Mouse (Mus musculus) cerebellum, postnatal 25 days (tissue): ENCODE results near the gene Ksr1.
"Not testable (repeated sequence)": the region's sequence is repeated elsewhere in the genome, so short reads cannot be mapped to it uniquely, and the experiment has no call there.

Experiments used
- DNase-seq, 2 experiments: peaks; one replicate each; pipeline ENCODE4 v3.0.0; 2021; ENCODE audit warnings: mixed read lengths in 2 of 2

Ksr1 gene

GRCm38 (mm10) chr11:79005578-79006394 is 140.4 kb downstream of the Ksr1 start:
- DNase-seq, result no peak

- DNase-seq, result no peak
Measured at GRCm38 (mm10) chr11:79003769-79004638, 142.2 kb downstream of the Ksr1 start.

DNA sequence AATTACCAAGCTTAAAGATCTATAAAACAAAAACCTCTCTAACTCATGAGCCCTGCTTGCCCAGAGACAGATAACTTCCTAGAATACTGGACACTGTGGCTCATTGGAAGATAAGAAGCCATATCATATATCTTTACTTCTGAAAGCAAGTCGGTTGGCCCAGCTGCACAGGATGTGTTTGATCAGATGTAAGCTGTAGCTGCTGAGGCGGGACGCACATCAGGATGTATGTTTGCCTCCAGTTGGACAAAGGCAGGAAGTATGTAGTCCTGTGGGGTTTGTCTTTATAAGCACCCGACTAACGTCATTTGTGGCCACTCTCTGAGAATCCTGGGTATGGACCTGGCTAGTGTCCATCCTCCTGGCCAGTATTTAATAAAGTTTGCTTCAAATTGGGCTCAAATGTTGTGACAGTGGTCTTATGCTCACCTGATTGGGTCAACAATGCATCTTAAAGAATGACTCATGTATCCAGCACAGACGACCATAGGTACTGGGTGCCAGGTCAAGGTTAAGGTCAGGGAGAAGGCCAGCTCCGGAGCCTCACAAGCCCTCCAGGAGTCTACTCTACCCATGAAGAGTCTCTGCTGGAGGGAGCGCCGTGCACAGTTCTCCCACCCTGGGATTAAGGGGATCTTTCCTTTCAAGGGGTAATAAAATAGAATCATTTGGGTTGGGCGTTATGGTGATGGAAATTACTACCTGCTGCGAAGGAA is 143.0 kb downstream of the Ksr1 start:
- no peak for DNase-seq

DNA sequence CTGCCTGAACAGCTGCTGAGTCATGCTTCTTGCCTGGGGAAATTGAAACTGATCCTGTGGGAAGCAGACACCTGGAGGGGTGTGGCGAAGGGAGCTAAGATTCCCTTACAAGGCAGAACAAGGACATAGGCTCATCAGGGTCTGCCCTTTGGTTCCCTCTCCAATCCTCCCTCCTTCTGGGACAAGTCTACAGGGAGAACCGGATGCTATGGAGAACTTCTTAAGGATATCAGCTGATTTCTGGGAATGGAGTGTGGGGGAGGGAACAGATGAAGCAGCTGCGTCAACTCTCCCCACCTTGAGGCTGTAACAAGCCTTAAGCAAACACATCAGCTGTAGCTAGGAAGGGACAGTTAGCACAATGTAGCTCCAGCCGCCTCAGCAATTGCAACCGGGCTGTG is 143.7 kb downstream of the Ksr1 start:
- DNase-seq, result no peak

GRCm38 (mm10) chr11:79001871-79002270 is 144.3 kb downstream of the Ksr1 start:
- DNase-seq, result no peak

DNA sequence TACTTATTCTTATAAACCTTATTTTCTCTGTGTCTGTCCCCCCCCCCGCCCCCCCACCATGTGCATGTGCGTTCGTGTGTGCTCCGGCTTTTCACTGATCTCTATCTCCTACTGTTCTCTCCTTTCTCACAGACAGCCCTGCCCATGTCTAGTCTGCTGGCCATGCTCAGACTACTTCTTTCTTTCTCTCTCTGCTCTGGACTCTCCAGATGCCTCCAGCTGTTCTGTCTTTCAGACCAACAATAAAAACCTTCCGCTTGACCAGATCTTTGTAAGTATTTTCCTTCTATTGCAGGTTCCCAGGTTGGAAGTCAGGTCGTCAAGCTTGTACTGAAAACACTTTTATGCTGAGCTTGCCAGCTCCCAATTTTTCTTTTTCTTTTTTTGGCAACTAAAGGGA is 147.1 kb downstream of the Ksr1 start:
- DNase-seq, result no peak

DNA sequence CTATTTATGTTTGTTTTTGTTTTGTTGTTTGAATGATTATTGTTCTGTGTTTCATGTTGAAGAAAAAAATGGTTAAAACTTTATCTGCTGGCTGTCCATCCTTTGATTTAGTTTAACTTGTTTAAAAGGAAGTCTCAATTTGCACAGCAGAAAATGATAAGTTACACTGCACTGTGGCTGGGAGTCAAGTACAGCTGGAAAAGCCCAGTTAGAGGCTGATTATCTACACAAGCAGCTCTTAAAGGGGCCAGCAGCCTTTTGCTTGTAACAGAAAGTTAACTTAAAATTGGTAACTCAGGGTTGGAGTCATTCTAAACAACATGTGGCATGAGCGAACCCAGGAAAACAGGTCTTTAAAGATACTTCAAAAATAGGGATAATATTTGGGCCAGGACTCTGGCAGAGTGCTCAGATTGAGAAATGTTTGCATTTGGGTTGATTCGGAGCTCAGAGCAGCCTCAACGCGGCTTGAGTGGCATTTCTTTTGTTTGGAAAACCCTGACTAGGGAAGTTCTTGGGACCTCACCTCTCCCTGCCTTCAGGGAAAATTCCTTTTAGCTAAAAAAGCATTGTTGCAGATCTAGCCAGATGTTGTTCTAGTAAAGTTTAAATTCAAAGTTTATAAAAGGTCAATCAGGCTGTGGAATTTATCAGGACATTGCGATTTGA is 155.2 kb downstream of the Ksr1 start:
- DNase-seq, result not testable (repeated sequence)

GRCm38 (mm10) chr11:78990096-78990495 is 156.1 kb downstream of the Ksr1 start:
- DNase-seq, result no peak

GRCm38 (mm10) chr11:78989206-78989605 is 157.0 kb downstream of the Ksr1 start:
- DNase-seq, result not testable (repeated sequence)

- no peak for DNase-seq
Measured at GRCm38 (mm10) chr11:78986311-78987002, 159.8 kb downstream of the Ksr1 start.

- no peak for DNase-seq
Measured at GRCm38 (mm10) chr11:78985505-78985904, 160.7 kb downstream of the Ksr1 start.

DNA sequence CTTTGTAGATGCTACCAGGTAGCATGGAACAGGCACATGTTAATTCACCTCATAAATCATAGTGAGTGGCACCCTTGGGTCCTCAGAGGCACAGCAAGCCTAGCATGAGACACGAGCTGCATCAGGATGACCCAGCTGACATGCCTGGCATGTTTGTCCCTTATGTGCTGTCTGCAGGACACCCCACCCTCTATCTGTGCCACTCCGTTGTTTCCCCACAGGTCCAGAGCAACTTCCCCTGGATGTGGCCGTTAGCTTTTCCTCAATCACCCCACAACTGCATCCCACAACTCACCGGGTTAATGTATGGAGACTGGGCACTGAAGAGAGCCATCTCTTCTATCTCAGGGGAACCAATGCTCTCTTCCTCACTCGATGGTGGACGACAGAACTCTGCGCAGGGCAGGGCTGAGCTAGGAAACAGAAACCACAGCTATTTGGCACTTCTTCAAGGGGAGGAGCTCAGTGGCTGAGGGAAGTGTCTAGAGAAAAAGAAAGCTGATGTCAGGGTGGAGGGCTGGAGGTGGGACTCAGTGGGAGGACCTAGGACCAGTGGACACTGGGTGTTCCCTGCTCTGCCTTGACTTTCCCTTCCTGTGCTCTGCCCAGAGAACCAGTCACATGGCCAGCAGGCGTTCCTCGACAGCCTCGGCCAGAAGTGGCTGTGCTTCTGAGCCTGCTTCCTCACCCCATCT is 161.6 kb downstream of the Ksr1 start, which contains the start of gene Lgals9:
Gene Lgals9 (minus strand): TSS at position 464 of the 695 bp plus-strand sequence.
- DNase-seq, result no peak

- no peak for DNase-seq
Measured at GRCm38 (mm10) chr11:78983539-78983938, 162.7 kb downstream of the Ksr1 start.

- no peak for DNase-seq
Measured at GRCm38 (mm10) chr11:78982513-78983291, 163.5 kb downstream of the Ksr1 start.

- DNase-seq, result no peak
Measured at GRCm38 (mm10) chr11:78982042-78982441, 164.2 kb downstream of the Ksr1 start.

- DNase-seq, result no peak
Measured at GRCm38 (mm10) chr11:78980083-78980634, 166.0 kb downstream of the Ksr1 start.

DNA sequence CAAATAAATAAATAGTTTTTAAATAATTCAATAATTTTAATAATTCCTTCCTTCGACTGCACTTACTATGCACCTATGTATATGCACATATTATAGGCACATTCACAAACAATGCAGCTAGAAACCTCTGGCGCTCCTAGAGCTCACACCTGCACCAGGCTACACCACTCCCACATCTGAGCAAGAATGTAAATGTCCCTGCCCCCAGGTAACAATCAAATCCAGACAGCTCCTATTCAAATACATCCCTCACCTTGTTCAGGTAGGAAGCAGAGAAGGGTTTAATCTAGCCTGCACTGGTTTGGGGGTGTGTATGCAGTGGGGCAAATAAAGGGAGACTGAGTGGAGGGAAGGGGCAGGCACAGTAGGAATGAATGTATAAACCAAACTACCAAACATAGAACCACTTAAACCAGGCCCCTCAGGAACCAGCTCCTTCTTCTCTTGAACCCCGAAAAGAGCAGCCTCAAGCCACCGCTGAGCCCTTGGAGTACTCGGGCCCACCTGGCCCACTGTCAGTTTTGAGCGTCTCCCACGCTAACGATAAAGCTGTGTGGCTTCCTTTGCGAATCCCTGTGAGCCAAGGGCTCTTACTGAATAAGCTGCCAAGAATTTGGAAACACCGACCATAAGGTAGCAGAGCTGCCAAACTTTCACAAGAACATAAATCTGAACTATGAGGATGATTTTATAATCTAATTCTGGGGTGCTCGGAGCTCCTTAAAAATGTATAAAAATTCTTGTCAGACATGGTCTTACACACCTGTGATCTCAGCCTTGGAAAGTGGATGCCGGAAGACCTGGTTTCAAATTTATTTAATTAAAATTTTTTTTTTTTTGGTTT is 167.8 kb downstream of the Ksr1 start:
- no peak for DNase-seq

DNA sequence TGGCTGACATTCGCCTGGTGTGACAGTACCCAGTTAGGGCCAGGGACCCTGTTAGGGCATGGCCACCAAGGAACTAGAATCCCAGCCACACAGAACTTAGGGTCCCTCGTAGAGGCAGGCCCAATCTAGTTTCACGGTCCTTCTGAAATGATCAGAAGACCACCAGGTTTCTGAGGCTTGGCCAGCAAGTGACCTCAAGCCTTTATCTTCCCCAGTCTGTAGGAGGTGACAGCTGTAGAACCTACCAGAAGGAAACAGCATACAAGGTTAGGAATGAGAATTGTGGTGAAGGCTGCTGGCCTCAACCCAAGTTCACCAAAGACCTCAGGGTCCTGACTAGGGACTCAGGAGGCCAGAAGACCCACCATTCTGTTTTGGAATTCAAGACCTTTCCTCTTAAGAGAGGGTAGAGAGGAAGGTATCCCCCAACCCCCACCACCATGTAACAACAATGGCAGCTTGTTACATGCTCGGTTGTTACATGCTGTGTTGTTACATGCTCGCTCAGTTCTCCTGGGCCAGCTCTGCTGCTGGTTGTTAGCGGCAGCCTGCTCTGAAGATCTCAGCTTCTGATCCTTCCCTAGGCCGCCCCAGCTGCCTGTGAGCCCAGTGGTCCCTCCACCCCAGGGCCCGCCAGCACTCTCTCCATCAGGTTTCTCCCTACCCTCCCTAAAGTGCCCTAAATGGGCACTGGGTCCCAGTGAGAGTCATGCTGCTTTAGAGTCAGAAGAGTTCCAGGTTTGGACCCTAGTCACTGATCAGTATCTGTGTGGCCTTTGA is 169.3 kb downstream of the Ksr1 start:
- DNase-seq, result no peak
